Mouse (Mus musculus) heart, embryonic 14.5 days (tissue): ENCODE results near the gene Fignl1. TPM values are rescaled to one million over a fixed set of nuclear protein-coding genes. Genes with fewer than 3 reads are reported as not detected.

ENCODE experiments used
- ATAC-seq: fragments of 200-750 bp; cut with Nextera tagmentation; 2 replicates; pipeline ENCODE4 v1.8.0; 2017; ENCODE audit warnings: low read depth, moderate TSS enrichment; ENCODE audit not compliant: insufficient number of reproducible peaks, insufficient read depth, low FRiP score
- H3K27ac ChIP-seq, 2 experiments: fragments of 200-500 bp in 1 of 2; fragments of 300-500 bp in 1 of 2; sonication (generic) in 1 of 2; replicated peaks in 1 of 2; 2 replicates each; pipeline ENCODE4 v1.5.1; 2012 to 2014; ENCODE audit warnings: low read depth in 2 of 2, low read length in 2 of 2, control low read depth in 1 of 2, mild to moderate bottlenecking in 1 of 2, mixed read lengths in 1 of 2; ENCODE audit not compliant: control insufficient read depth in 1 of 2, insufficient read depth in 1 of 2
- H3K27me3 ChIP-seq: fragments of 300-500 bp; sonication (generic); 2 replicates; pipeline ENCODE4 v1.6.1; 2014; ENCODE audit warnings: mild to moderate bottlenecking, low read length, control low read depth; ENCODE audit not compliant: control insufficient read depth, insufficient read depth
- H3K36me3 ChIP-seq: fragments of 300-500 bp; sonication (generic); 2 replicates; pipeline ENCODE4 v1.6.1; 2014; ENCODE audit warnings: mild to moderate bottlenecking, control low read depth, low read length, mixed read lengths; ENCODE audit not compliant: control insufficient read depth, insufficient read depth
- H3K4me1 ChIP-seq, 2 experiments: fragments of 200-500 bp in 1 of 2; fragments of 300-500 bp in 1 of 2; sonication (generic) in 1 of 2; 2 replicates each; pipeline ENCODE4 v1.6.1; 2012 to 2014; ENCODE audit warnings: low read length in 2 of 2, control low read depth in 1 of 2, mixed read lengths in 1 of 2; ENCODE audit not compliant: control insufficient read depth in 2 of 2, insufficient read depth in 2 of 2
- H3K4me2 ChIP-seq: fragments of 300-500 bp; sonication (generic); 2 replicates; pipeline ENCODE4 v1.6.1; 2014; ENCODE audit warnings: mild to moderate bottlenecking, low read length
- H3K4me3 ChIP-seq, 2 experiments: fragments of 200-500 bp in 1 of 2; fragments of 300-500 bp in 1 of 2; sonication (generic) in 1 of 2; 2 replicates each; pipeline ENCODE4 v1.5.1; 2012 to 2014; ENCODE audit warnings: low read length in 2 of 2, mild to moderate bottlenecking in 2 of 2, control low read depth in 1 of 2, low read depth in 1 of 2, moderate library complexity in 1 of 2; ENCODE audit not compliant: control insufficient read depth in 1 of 2, insufficient read depth in 1 of 2
- H3K9ac ChIP-seq: fragments of 300-500 bp; sonication (generic); 2 replicates; pipeline ENCODE4 v1.6.1; 2014; ENCODE audit warnings: mild to moderate bottlenecking, low read length
- H3K9me3 ChIP-seq: fragments of 300-500 bp; sonication (generic); 2 replicates; pipeline ENCODE4 v1.6.1; 2016; ENCODE audit warnings: low read length, control low read depth; ENCODE audit not compliant: control insufficient read depth
- WGBS: fragments of 180-500 bp; shearing (Covaris S2); extraction: QIAGEN DNeasy Blood & Tissue Kit; methylation state at CpG from one replicate; pipeline ENCODE4 v1.1.7; 2014; 5-methylcytosine and 5-hydroxymethylcytosine counted together
- polyA plus RNA-seq: library from polyadenylated mRNA; unstranded; fragments of >200 nt; fragmentation: Nextera tagmentation; extraction: Ambion mirVana; gene quantifications from 2 replicates; pipeline ENCODE4 v1.2.1, GENCODE M21; 2014

The Fignl1 gene
- polyA plus RNA-seq, 1 experiment from 2014 or later = 49.6 TPM

DNA sequence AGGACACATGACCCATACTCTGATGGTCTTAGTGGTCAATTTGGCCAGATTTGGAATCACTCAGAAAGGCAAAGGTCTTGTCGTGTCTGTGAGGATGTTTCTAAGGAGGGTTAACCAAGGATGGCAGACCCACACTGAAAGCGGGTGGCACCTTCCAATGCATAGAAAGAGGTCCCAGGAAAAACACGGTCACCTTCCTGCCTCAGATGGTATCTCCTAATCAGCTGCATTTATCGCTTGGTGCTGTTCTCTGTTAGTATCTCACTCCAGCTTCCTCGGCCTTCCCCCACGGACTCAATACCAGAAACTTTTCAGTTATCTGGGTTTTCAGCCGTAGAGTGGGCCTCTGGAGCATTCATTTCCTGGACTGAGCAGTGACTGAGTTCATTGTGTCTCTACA, 31.1 kb upstream of the Fignl1 start:
- Histone ChIP-seq H3K9me3 (no peaks in the 10 kb centered on the region), H3K4me1 (peaks cover 21 to 70% of the 10 kb centered on the region in 2 experiments), H3K27me3 (no peaks in the 10 kb centered on the region), H3K27ac (peak overlapping the region in 1 of 2 experiments; percentile 67; a peak in 2 of 4 replicates), H3K9ac (no peak overlapping the region), H3K36me3 (no peaks in the 10 kb centered on the region), H3K4me2 (no peak overlapping the region), H3K4me3 (no peak overlapping the region)
- 60% methylated on average over 7 of the region's 7 CpGs for WGBS
- no peak for ATAC-seq

DNA sequence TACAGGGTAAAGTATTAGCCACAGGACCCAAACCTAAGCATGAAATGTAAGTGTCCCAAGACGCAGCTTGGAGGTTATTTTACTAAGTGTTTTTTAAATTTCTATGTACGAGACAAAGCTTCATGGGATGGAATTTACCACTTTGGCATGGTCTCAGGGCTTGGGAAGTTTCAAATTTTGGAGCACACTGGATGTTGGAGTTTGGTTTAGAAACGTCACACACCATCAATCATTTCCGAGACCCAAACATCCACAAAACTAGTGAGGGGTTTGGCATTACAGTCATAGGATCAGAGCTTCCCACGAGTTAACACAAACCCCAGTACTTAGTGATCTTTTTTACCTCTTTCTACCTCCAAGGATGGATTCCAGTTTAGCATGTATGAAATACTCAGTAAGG, 28.6 kb upstream of the Fignl1 start:
- 62% methylated on average over 5 of the region's 5 CpGs for WGBS
- Histone ChIP-seq H3K9me3 (no peaks in the 10 kb centered on the region), H3K27me3 (no peaks in the 10 kb centered on the region), H3K36me3 (no peaks in the 10 kb centered on the region), H3K27ac (peak overlapping the region; percentile 80 to 84), H3K4me1 (peaks cover 26 to 72% of the 10 kb centered on the region in 2 experiments), H3K9ac (peak overlapping the region; percentile 66), H3K4me3 (no peak overlapping the region), H3K4me2 (peak overlapping the region; percentile 47; the same call in 1 of the 2 replicates)
- no peak for ATAC-seq

DNA sequence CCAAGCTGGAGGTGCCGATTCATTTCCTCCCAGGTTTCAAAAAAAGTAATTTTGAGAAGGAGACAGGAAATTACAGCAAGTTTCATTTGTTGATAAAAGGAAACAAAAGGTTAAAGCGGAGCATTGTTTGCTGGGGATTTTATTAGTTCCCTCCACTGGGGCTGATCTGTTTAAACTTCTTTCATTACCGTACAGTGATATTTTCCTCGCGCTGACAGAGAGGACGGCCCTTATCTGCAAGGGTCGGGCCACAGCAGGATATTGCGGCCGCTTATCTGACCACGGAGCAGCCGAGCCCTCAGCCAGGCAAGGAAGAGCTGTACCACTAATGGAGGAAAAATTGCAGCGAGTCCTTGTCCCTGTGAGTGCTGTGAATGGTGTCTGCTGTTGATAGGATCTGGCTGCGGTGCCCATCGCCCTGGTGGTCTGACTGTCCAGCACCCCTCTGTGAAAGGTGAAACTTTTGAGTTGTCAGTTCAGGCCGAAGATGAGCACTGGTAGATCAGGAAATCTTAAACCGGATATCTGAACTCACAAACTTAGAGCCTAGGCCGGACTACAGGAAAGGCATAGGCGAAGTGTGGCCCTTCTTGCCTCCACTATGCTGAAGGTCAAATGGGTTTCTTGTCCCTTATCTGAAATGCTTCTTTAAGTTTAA, 28.1 kb upstream of the Fignl1 start:
- ATAC-seq = peak; percentile 74
- Histone ChIP-seq H3K9me3 (no peaks in the 10 kb centered on the region), H3K4me3 (no peak overlapping the region), H3K9ac (peak overlapping the region; percentile 66), H3K36me3 (no peaks in the 10 kb centered on the region), H3K4me2 (peak overlapping the region; percentile 47), H3K27ac (peak overlapping the region; percentile 80 to 84), H3K4me1 (peaks cover 30 to 72% of the 10 kb centered on the region in 2 experiments), H3K27me3 (no peaks in the 10 kb centered on the region)
- WGBS = 5% methylated on average over 18 of the region's 18 CpGs

DNA sequence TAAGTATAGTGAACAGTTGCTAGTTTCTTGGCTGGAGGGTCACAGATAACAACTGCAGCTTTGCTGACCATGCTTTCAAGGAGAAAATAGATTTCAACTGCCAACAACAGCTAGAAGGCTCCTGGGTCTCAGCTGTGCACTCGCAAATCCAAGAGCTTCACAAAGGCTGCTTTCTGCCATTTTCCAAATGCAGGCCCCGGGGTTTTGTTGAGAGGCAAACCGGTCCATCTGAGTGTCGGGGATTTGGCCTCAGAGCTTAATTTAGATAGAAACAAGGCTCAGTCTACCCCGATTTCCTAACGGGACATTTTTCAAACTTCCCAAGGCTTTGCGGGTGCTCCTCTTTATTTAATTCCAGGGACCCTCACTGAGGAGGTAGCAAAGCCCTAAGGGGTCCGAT, 27.5 kb upstream of the Fignl1 start:
- Histone ChIP-seq H3K27ac (peak overlapping the region; percentile 80 to 84), H3K9ac (peak overlapping the region; percentile 66), H3K4me2 (peak overlapping the region; percentile 47), H3K36me3 (no peaks in the 10 kb centered on the region), H3K27me3 (no peaks in the 10 kb centered on the region), H3K4me1 (peaks cover 30 to 70% of the 10 kb centered on the region in 2 experiments), H3K9me3 (no peaks in the 10 kb centered on the region), H3K4me3 (no peak overlapping the region)
- no peak for ATAC-seq
- 5% methylated on average over 8 of the region's 8 CpGs for WGBS

DNA sequence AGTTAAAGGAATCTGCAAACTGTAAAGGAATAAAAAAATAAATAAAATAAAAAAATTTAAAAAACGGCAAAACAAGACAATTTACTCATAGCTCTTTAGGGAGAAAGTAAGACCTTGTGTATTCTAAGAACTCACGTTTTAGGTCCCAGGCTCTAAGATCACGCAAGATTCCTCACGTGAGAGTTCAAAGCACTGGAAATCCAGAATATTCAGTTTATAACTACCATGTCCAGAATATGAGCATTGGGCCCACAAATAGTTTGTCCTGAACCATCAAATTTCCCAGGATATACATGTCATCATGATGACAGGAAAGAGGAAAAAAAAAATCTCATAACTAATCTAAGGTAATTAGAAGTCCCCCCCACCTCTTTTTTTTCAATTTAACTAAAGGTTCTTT, 27.0 kb upstream of the Fignl1 start:
- H3K4me3 ChIP-seq = no peak overlapping the region
- peak overlapping the region; percentile 66 for H3K9ac ChIP-seq
- 73% methylated on average over 4 of the region's 4 CpGs for WGBS
- no peaks in the 10 kb centered on the region for H3K36me3 ChIP-seq
- H3K27ac ChIP-seq = peak overlapping the region; percentile 76 to 84
- H3K9me3 ChIP-seq = no peaks in the 10 kb centered on the region
- no peak for ATAC-seq
- H3K27me3 ChIP-seq = no peaks in the 10 kb centered on the region
- H3K4me2 ChIP-seq = no peak overlapping the region
- H3K4me1 ChIP-seq = peaks cover 33 to 69% of the 10 kb centered on the region in 2 experiments

DNA sequence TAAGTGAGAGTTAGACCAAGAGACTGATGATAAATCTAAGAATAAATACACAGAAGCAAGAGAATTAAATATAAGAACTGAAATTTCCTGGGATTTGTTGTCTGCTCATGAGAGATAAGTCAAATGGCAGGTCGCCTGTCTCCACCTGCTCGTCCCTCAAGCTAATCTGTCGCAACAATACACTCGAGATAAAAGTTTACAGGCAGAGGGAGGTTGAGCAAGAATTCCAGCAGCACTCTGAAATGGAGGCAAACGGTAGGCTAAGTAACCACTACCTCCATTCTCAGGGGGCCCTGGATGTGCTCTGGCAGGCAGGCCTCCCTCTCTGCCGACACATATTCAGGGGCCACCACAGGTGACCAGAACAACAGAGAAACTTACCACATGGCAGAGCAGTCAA, 26.6 kb upstream of the Fignl1 start:
- no peak overlapping the region; the same call in 1 of the 2 replicates for H3K9ac ChIP-seq

DNA sequence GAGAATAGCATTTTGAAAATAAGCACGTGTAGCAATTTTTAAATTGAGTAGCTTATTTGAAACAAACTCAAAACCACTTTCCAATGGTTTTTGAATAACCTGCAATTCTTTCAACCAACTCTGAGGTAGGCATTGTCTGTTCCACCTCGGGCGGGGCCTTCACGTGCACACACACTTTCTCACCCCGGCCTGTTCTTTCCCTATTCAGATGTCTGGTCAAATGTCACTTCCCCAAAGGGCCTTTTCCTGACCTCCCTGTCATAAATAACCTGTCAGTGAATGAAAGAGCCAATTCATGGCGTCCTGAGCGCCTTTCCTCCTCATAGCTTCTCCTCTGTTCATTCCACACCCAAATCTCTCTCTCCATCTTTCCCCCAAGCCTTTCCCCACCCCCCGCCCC, 24.3 kb upstream of the Fignl1 start:
- ATAC-seq = no peak
- Histone ChIP-seq H3K4me3 (no peak overlapping the region), H3K4me1 (peaks cover 46 to 80% of the 10 kb centered on the region in 2 experiments), H3K27ac (peak overlapping the region; percentile 89 to 96), H3K36me3 (no peaks in the 10 kb centered on the region), H3K27me3 (no peaks in the 10 kb centered on the region), H3K9me3 (no peaks in the 10 kb centered on the region), H3K9ac (peak overlapping the region; percentile 63), H3K4me2 (no peak overlapping the region)
- WGBS = 46% methylated on average over 8 of the region's 8 CpGs

More for the DNA sequence above, 26.6 kb upstream of the Fignl1 start:
- Histone ChIP-seq H3K9me3 (no peaks in the 10 kb centered on the region), H3K4me3 (no peak overlapping the region), H3K27me3 (no peaks in the 10 kb centered on the region), H3K36me3 (no peaks in the 10 kb centered on the region), H3K4me2 (no peak overlapping the region), H3K4me1 (peaks cover 34 to 69% of the 10 kb centered on the region in 2 experiments), H3K27ac (peak overlapping the region; percentile 76 to 84)
- no peak for ATAC-seq
- WGBS = 21% methylated on average over 6 of the region's 6 CpGs

DNA sequence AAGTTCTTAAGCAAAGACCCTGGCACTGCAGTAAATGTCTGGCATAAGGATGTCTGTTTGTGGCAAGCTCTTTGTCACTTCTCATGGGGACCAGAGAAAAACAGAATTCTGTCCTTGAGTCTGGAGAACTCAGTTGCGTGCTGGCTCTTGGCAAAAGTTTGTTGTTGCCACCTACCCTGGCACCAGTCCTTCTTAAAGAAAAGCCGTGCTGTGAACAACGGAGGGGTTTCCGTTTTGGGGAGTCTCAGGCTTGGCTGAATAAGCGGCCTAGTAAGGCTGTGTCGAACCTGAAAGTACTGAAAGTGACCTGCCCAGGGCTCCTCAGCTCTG, 24.0 kb upstream of the Fignl1 start:
- Histone ChIP-seq H3K36me3 (no peaks in the 10 kb centered on the region), H3K4me1 (peaks cover 47 to 79% of the 10 kb centered on the region in 2 experiments), H3K9me3 (no peaks in the 10 kb centered on the region), H3K27me3 (no peaks in the 10 kb centered on the region), H3K27ac (peak overlapping the region; percentile 89 to 96), H3K9ac (peak overlapping the region; percentile 63), H3K4me3 (no peak overlapping the region), H3K4me2 (0 out of 2 replicates have a peak overlapping the region, but pooled peaks have one; percentile 4)
- ATAC-seq = no peak
- WGBS = 16% methylated on average over 6 of the region's 6 CpGs
